Mouse (Mus musculus) heart, embryonic 11.5 days (tissue): ENCODE data around the gene Minpp1. TPM values are rescaled to one million over a fixed set of nuclear protein-coding genes. Genes with fewer than 3 reads are reported as not detected.

Source experiments
- ATAC-seq: fragments of 200-750 bp; cut with Nextera tagmentation; replicated peaks from 2 replicates; pipeline ENCODE4 v1.8.0; 2017; ENCODE audit warnings: moderate library complexity; ENCODE audit not compliant: insufficient number of reproducible peaks, low FRiP score, low TSS enrichment
- H3K27ac ChIP-seq: fragments of 300-500 bp; sonication (generic); 2 replicates; pipeline ENCODE4 v1.5.1; 2014; ENCODE audit warnings: mild to moderate bottlenecking, low read depth, low read length
- H3K27me3 ChIP-seq: fragments of 300-500 bp; sonication (generic); 2 replicates; pipeline ENCODE4 v1.6.1; 2014; ENCODE audit warnings: mild to moderate bottlenecking, low read length, mixed read lengths; ENCODE audit not compliant: control insufficient read depth, insufficient read depth
- H3K36me3 ChIP-seq: fragments of 300-500 bp; sonication (generic); 2 replicates; pipeline ENCODE4 v1.6.1; 2014; ENCODE audit warnings: mild to moderate bottlenecking, low read length, moderate library complexity, mixed read lengths; ENCODE audit not compliant: control insufficient read depth, insufficient read depth
- H3K4me1 ChIP-seq: fragments of 300-500 bp; sonication (generic); 2 replicates; pipeline ENCODE4 v1.6.1; 2014; ENCODE audit warnings: low read length; ENCODE audit not compliant: control insufficient read depth, insufficient read depth
- H3K4me2 ChIP-seq: fragments of 300-500 bp; sonication (generic); 2 replicates; pipeline ENCODE4 v1.6.1; 2014; ENCODE audit warnings: mild to moderate bottlenecking, moderate library complexity
- H3K4me3 ChIP-seq: fragments of 300-500 bp; sonication (generic); 2 replicates; pipeline ENCODE4 v1.5.1; 2014; ENCODE audit warnings: low read depth, low read length
- H3K9ac ChIP-seq: fragments of 300-500 bp; sonication (generic); 2 replicates; pipeline ENCODE4 v1.6.1; 2014; ENCODE audit warnings: mild to moderate bottlenecking, low read depth, low read length, moderate library complexity
- H3K9me3 ChIP-seq: fragments of 300-500 bp; sonication (generic); replicated peaks from 2 replicates; pipeline ENCODE4 v1.6.1; 2016; ENCODE audit warnings: low read length; ENCODE audit not compliant: control insufficient read depth
- WGBS: fragments of 180-500 bp; shearing (Covaris S2); extraction: QIAGEN DNeasy Blood & Tissue Kit; methylation state at CpG from one replicate; pipeline ENCODE4 v1.1.7; 2014; ENCODE audit not compliant: insufficient replicate concordance; 5-methylcytosine and 5-hydroxymethylcytosine counted together
- polyA plus RNA-seq: library from polyadenylated mRNA; unstranded; fragments of >200 nt; fragmentation: Nextera tagmentation; extraction: Ambion mirVana; gene quantifications from 2 replicates; pipeline ENCODE4 v1.2.1, GENCODE M21; 2014

Gene Minpp1
- polyA plus RNA-seq, 1 experiment from 2014 or later: 74.3 TPM

GRCm38 (mm10) chr19:32466478-32466877 lies 19.1 kb upstream of the Minpp1 start, which contains the start of gene Rpl9-ps6:
Rpl9-ps6 (minus strand) TSS chr19:32466578.
- no peaks in the 10 kb centered on the region for H3K27me3 ChIP-seq
- H3K9me3 ChIP-seq: no peaks in the 10 kb centered on the region
- H3K9ac ChIP-seq: no peak within 1 kb of the TSS
- H3K4me3 ChIP-seq: no peak within 1 kb of the TSS
- no peak within 1 kb of the TSS for H3K27ac ChIP-seq
- H3K4me2 ChIP-seq: no peak within 1 kb of the TSS
- no peaks in the 10 kb centered on the region for H3K4me1 ChIP-seq
- no peak for ATAC-seq
- 78% methylated on average over 5 of the region's 6 CpGs for WGBS
- no peaks in the 10 kb centered on the region for H3K36me3 ChIP-seq

- Histone ChIP-seq H3K4me1 (no peaks in the 10 kb centered on the region), H3K9me3 (no peaks in the 10 kb centered on the region), H3K36me3 (no peaks in the 10 kb centered on the region), H3K27me3 (no peaks in the 10 kb centered on the region), H3K27ac (no peak overlapping the region), H3K4me3 (no peak overlapping the region), H3K4me2 (no peak overlapping the region), H3K9ac (no peak overlapping the region)
- WGBS: 83% methylated on average over 5 of the region's 5 CpGs
- ATAC-seq: no peak
Observed at GRCm38 (mm10) chr19:32467325-32467724, 18.2 kb upstream of the Minpp1 start.

- Histone ChIP-seq H3K9ac (no peak overlapping the region), H3K27ac (no peak overlapping the region), H3K4me1 (no peaks in the 10 kb centered on the region), H3K4me2 (no peak overlapping the region), H3K4me3 (no peak overlapping the region), H3K27me3 (no peaks in the 10 kb centered on the region), H3K9me3 (no peaks in the 10 kb centered on the region), H3K36me3 (no peaks in the 10 kb centered on the region)
- 42% methylated on average over 6 of the region's 6 CpGs for WGBS
- ATAC-seq: no peak
Observed at GRCm38 (mm10) chr19:32470059-32470497, 15.5 kb upstream of the Minpp1 start.

- no peak overlapping the region for H3K4me2 ChIP-seq
- H3K27me3 ChIP-seq: no peaks in the 10 kb centered on the region
- no peak overlapping the region for H3K27ac ChIP-seq
- H3K4me3 ChIP-seq: no peak overlapping the region
- ATAC-seq: no peak
- H3K9ac ChIP-seq: no peak overlapping the region
- no peaks in the 10 kb centered on the region for H3K4me1 ChIP-seq
- no peaks in the 10 kb centered on the region for H3K36me3 ChIP-seq
- H3K9me3 ChIP-seq: no peaks in the 10 kb centered on the region
- WGBS: 85% methylated on average over 13 of the region's 13 CpGs
Observed at GRCm38 (mm10) chr19:32470570-32471263, 14.9 kb upstream of the Minpp1 start.

- Histone ChIP-seq H3K36me3 (no peaks in the 10 kb centered on the region), H3K9me3 (no peaks in the 10 kb centered on the region), H3K4me2 (no peak overlapping the region), H3K4me3 (no peak overlapping the region), H3K4me1 (0 out of 2 replicates have a peak, but pooled peaks cover 3% of the 10 kb centered on the region), H3K27ac (peak overlapping the region; percentile 78), H3K27me3 (no peaks in the 10 kb centered on the region), H3K9ac (0 out of 2 replicates have a peak overlapping the region, but pooled peaks have one; percentile 23)
- 60% methylated on average over 12 of the region's 12 CpGs for WGBS
- peak; percentile 84 for ATAC-seq
Observed at GRCm38 (mm10) chr19:32476016-32476711, 9.4 kb upstream of the Minpp1 start.

GRCm38 (mm10) chr19:32476712-32477052 lies 8.9 kb upstream of the Minpp1 start:
- Histone ChIP-seq H3K27ac (peak overlapping the region; percentile 78; the same call in 1 of the 2 replicates), H3K27me3 (no peaks in the 10 kb centered on the region), H3K36me3 (no peaks in the 10 kb centered on the region), H3K4me2 (no peak overlapping the region), H3K4me3 (no peak overlapping the region), H3K9ac (no peak overlapping the region), H3K4me1 (0 out of 2 replicates have a peak, but pooled peaks cover 5% of the 10 kb centered on the region), H3K9me3 (no peaks in the 10 kb centered on the region)
- 81% methylated on average over 4 of the region's 4 CpGs for WGBS
- no peak for ATAC-seq

- ATAC-seq: no peak
Observed at GRCm38 (mm10) chr19:32480255-32480654, 5.3 kb upstream of the Minpp1 start.

GRCm38 (mm10) chr19:32480791-32481442 lies 4.7 kb upstream of the Minpp1 start:
- H3K9ac ChIP-seq: no peak overlapping the region
- no peaks in the 10 kb centered on the region for H3K27me3 ChIP-seq
- no peak overlapping the region for H3K27ac ChIP-seq
- 81% methylated on average over 8 of the region's 8 CpGs for WGBS
- no peaks in the 10 kb centered on the region for H3K36me3 ChIP-seq
- no peak overlapping the region for H3K4me2 ChIP-seq
- no peak overlapping the region for H3K4me3 ChIP-seq
- ATAC-seq: no peak
- no peaks in the 10 kb centered on the region for H3K9me3 ChIP-seq
- 0 out of 2 replicates have a peak, but pooled peaks cover 5% of the 10 kb centered on the region for H3K4me1 ChIP-seq

More at GRCm38 (mm10) chr19:32480255-32480654, 5.3 kb upstream of the Minpp1 start:
- Histone ChIP-seq H3K9ac (no peak overlapping the region), H3K4me3 (no peak overlapping the region), H3K4me1 (0 out of 2 replicates have a peak, but pooled peaks cover 5% of the 10 kb centered on the region), H3K27ac (no peak overlapping the region), H3K36me3 (no peaks in the 10 kb centered on the region), H3K9me3 (no peaks in the 10 kb centered on the region), H3K27me3 (no peaks in the 10 kb centered on the region), H3K4me2 (no peak overlapping the region)
- 79% methylated on average over 5 of the region's 5 CpGs for WGBS
